Mouse (Mus musculus) spleen, postnatal 36 days (tissue): ENCODE data around the gene Tia1.

Source experiments
- DNase-seq, 2 experiments: peaks; one replicate each; pipeline ENCODE4 v3.0.0; 2022; ENCODE audit warnings: low spot score in 2 of 2, mixed read lengths in 1 of 2

Gene Tia1

GRCm38 (mm10) chr6:86385362-86386104 lies 18.5 kb upstream of the Tia1 start:
- no peak for DNase-seq

GRCm38 (mm10) chr6:86387313-86387712 lies 16.7 kb upstream of the Tia1 start:
- no peak for DNase-seq

- no peak for DNase-seq
These were observed 15.6 kb upstream of the Tia1 start for GRCm38 (mm10) chr6:86388461-86388860.

- no peak for DNase-seq
These were observed 12.7 kb upstream of the Tia1 start for GRCm38 (mm10) chr6:86391326-86391725.

GRCm38 (mm10) chr6:86393187-86393586 lies 10.8 kb upstream of the Tia1 start:
- no peak for DNase-seq

GRCm38 (mm10) chr6:86394078-86394720 lies 9.8 kb upstream of the Tia1 start:
- DNase-seq, result no peak

- DNase-seq, result no peak
These were observed 9.0 kb upstream of the Tia1 start for GRCm38 (mm10) chr6:86395021-86395420.

GRCm38 (mm10) chr6:86395969-86396368 lies 8.1 kb upstream of the Tia1 start:
- no peak for DNase-seq

GRCm38 (mm10) chr6:86396581-86397256 lies 7.3 kb upstream of the Tia1 start, which contains the start of gene Pcyox1:
Gene Pcyox1, minus strand, starts transcription at chr6:86397154.
- DNase-seq, result peak; percentile 80

GRCm38 (mm10) chr6:86397257-86397980 lies 6.6 kb upstream of the Tia1 start:
- DNase-seq, result peak; percentile 12 to 15

- no peak for DNase-seq
These were observed 5.0 kb upstream of the Tia1 start for GRCm38 (mm10) chr6:86398986-86399385.

GRCm38 (mm10) chr6:86399995-86400394 lies 4.0 kb upstream of the Tia1 start:
- no peak for DNase-seq

- DNase-seq, result peak; percentile 79 to 82
These were observed 3.0 kb upstream of the Tia1 start for GRCm38 (mm10) chr6:86400972-86401371.

GRCm38 (mm10) chr6:86402681-86403607 lies 1.1 kb upstream of the Tia1 start:
- DNase-seq, result no peak

GRCm38 (mm10) chr6:86403728-86404099 lies 305 bp upstream of the Tia1 start:
- DNase-seq, result peak in 1 of 2 experiments; percentile 86

GRCm38 (mm10) chr6:86404996-86405395 lies 977 bp downstream of the Tia1 start:
- DNase-seq, result peak in 1 of 2 experiments; percentile 15

GRCm38 (mm10) chr6:86406306-86406705 lies 2.3 kb downstream of the Tia1 start:
- DNase-seq, result no peak

GRCm38 (mm10) chr6:86418711-86419110 lies 14.7 kb downstream of the Tia1 start:
- no peak for DNase-seq

- no peak for DNase-seq
These were observed 15.2 kb downstream of the Tia1 start for GRCm38 (mm10) chr6:86419239-86419638.

GRCm38 (mm10) chr6:86420491-86420890 lies 16.5 kb downstream of the Tia1 start:
- DNase-seq, result no peak

- DNase-seq, result no peak
These were observed 22.3 kb downstream of the Tia1 start, which contains the start of gene Gm44790 for GRCm38 (mm10) chr6:86426358-86426757. Gene Gm44790, plus strand, starts transcription at chr6:86426658.
